8 mouse cellular contexts compared by ENCODE assay signal in genomic region chr11:103362054-103362432, GRCm38 (mm10). TPM values are rescaled to one million over a fixed set of nuclear protein-coding genes. Genes with fewer than 3 reads are reported as not detected.
DNase-seq lines count a peak whose midpoint lies in the region; ATAC-seq and TF ChIP-seq lines count a peak whose summit lies in the region.

No protein-coding gene starts in this region.

- no peak for TF ChIP-seq POLR2A in cerebellum, adult 2 months (IDR thresholded peaks at IDR 0.05; ENCODE audit: borderline replicate concordance, insufficient read depth, low read length)

- H3K4me1 ChIP-seq in forebrain, embryonic 16.5 days (replicated peaks; ENCODE audit: control insufficient read depth, insufficient read depth, low read length) = peaks cover 31% of the 10 kb centered on the region
- H3K4me1 ChIP-seq in megakaryocyte, embryonic 14.5 days = peaks cover 59% of the 10 kb centered on the region
- H3K4me1 ChIP-seq in cerebellum, adult 2 months (ENCODE audit: control insufficient read depth, insufficient read depth, low read length) = no peaks in the 10 kb centered on the region; the same call in 1 of the 2 replicates

- no peak overlapping the region for H3K4me2 ChIP-seq in forebrain, embryonic 16.5 days (ENCODE audit: low read length)

- DNase-seq in ovary, postnatal 36 days (ENCODE audit: low spot score) = peak; percentile 51
- no peak for DNase-seq in ovary, adult 18-20 months (ENCODE audit: low spot score)
- DNase-seq in kidney, postnatal 25 days = peak; percentile 40 to 69
- DNase-seq in layer of hippocampus, adult 9-11 months = no peak
- no peak for DNase-seq in urinary bladder, adult 2 months (ENCODE audit: low spot score)
- no peak for DNase-seq in cerebellum, adult 2 months

- ATAC-seq in forebrain, embryonic 16.5 days = no peak

- H3K27ac ChIP-seq in forebrain, embryonic 16.5 days (ENCODE audit: low read length) = no peak overlapping the region
- no peak overlapping the region for H3K27ac ChIP-seq in cerebellum, adult 2 months (ENCODE audit: insufficient read depth, low read length)

- 6% methylated on average over 13 of the region's 13 CpGs for WGBS in forebrain, embryonic 16.5 days
- 22% methylated on average over 13 of the region's 13 CpGs for whole genome bisulfite sequencing in cerebellum, adult 2 months

- H3K4me3 ChIP-seq in forebrain, embryonic 16.5 days (replicated peaks; ENCODE audit: low read length) = peak overlapping the region; percentile 32; the same call in 1 of the 2 replicates
- peak overlapping the region; percentile 90 for H3K4me3 ChIP-seq in megakaryocyte, embryonic 14.5 days (replicated peaks)
- H3K4me3 ChIP-seq in cerebellum, adult 2 months (replicated peaks; ENCODE audit: insufficient read depth, low read depth, low read length) = no peak overlapping the region

- H3K9ac ChIP-seq in forebrain, embryonic 16.5 days (replicated peaks; ENCODE audit: low read depth, low read length) = no peak overlapping the region

- peaks cover 52% of the 10 kb centered on the region for H3K27me3 ChIP-seq in forebrain, embryonic 16.5 days (replicated peaks; ENCODE audit: control insufficient read depth, insufficient read depth, low read length)
- H3K27me3 ChIP-seq in megakaryocyte, embryonic 14.5 days (replicated peaks) = peaks cover 75% of the 10 kb centered on the region
- no peaks in the 10 kb centered on the region for H3K27me3 ChIP-seq in cerebellum, adult 2 months (ENCODE audit: control insufficient read depth, insufficient read depth, low read length)

- H3K9me3 ChIP-seq in forebrain, embryonic 16.5 days (ENCODE audit: control insufficient read depth, low read length) = no peaks in the 10 kb centered on the region
- no peaks in the 10 kb centered on the region for H3K9me3 ChIP-seq in megakaryocyte, embryonic 14.5 days

- H3K36me3 ChIP-seq in forebrain, embryonic 16.5 days (ENCODE audit: control insufficient read depth, insufficient read depth) = no peaks in the 10 kb centered on the region
- peaks cover 23% of the 10 kb centered on the region for H3K36me3 ChIP-seq in megakaryocyte, embryonic 14.5 days (replicated peaks; ENCODE audit: low read length)

- TF ChIP-seq CTCF in cerebellum, adult 2 months (IDR thresholded peaks at IDR 0.05; ENCODE audit: borderline replicate concordance, insufficient read depth, low read depth, low read length) = no peak

RNA-seq across cellular contexts. Expression of gene Arhgap27, which starts 1.4 kb away (rescaled TPM):
- 3.0 and 3.3 TPM in 2 replicates for polyA plus RNA-seq in forebrain, embryonic 16.5 days (2015; fragmentation: Nextera tagmentation; extraction: Ambion mirVana)
- 4.9 TPM in 1 of 2 replicates, not detected in the other for polyA plus RNA-seq in megakaryocyte, embryonic 14.5 days (2012; ENCODE audit: insufficient read depth, low replicate concordance)
- polyA plus RNA-seq in urinary bladder, adult 2 months (2012; rRNA removed) = 22.3 and 23.4 TPM in 2 replicates
- 20.7 and 21.1 TPM in 2 replicates for polyA plus RNA-seq in cerebellum, adult 2 months (2012; rRNA removed)

RNA-seq across cellular contexts. Expression of gene Plekhm1, which starts 50.4 kb away (rescaled TPM):
- polyA plus RNA-seq in forebrain, embryonic 16.5 days (2015; fragmentation: Nextera tagmentation; extraction: Ambion mirVana) = 10.3 and 11.3 TPM in 2 replicates
- polyA plus RNA-seq in megakaryocyte, embryonic 14.5 days (2012; ENCODE audit: insufficient read depth, low replicate concordance) = 8.1 and 12.1 TPM in 2 replicates
- 15.7 and 16.6 TPM in 2 replicates for polyA plus RNA-seq in urinary bladder, adult 2 months (2012; rRNA removed)
- polyA plus RNA-seq in cerebellum, adult 2 months (2012; rRNA removed) = 18.5 and 19.1 TPM in 2 replicates

Comparison
In these comparisons a context has a peak if more than half of its experiments do, and no peak if none do; other contexts are left out.
1. DNase-seq: peak in ovary, postnatal 36 days (single experiment) and kidney, postnatal 25 days (2 of 2); none in ovary, adult 18-20 months (single experiment), layer of hippocampus, adult 9-11 months (single experiment), urinary bladder, adult 2 months (single experiment) and cerebellum, adult 2 months (0 of 2).